Mouse (Mus musculus) brain, adult 2 months (tissue): ENCODE results near the gene Fcna.

Source experiments
- DNase-seq: peaks from one replicate; pipeline ENCODE4 v3.0.0; 2011; ENCODE audit warnings: low read depth, low spot score

Gene Fcna

DNA sequence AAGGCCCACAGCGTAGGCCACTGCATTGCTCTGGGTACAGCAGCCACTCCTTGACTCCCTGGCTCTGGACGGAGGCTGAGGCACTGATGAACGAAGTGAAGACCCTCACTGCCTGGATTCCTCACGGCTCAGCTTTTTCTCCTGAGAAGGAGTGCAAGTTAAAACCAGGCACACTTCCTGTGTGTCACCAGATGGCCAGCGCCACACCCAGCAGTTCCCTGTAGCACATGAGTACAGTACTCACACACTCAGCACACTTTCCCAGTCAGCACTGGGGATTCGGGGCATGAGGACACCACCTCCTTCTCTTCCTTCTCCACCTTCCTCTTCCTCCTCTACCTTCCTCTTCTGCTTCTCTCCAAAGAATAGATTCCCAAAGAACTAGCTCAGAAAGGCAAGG, at the start of gene Fcna:
TSS of gene Fcna (minus strand) at position 220 of the 400 bp plus-strand sequence.
- DNase-seq: no peak

DNA sequence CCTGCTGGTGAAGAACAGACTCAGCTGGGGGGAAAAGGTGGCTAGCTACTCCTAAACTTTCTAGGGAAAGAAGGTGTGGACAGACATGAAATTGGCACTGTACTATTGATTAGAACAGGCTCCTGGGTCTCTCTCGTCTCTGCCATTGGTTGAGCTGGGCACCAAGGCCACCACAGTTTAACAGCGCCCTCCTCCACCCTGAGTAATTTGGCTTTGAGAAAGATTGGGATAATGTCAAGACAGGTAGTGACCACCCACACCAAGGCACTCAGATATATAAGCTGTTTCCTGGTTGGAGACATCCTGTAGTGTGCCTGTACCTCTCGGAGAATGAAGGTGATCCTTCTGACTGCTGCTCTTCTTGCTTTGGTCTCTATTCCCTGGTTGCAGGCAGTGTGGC, 48.7 kb upstream of the Fcna start, which contains the start of gene Lcn6:
TSS of gene Lcn6 (plus strand) at position 301 of the 400 bp plus-strand sequence.
- no peak for DNase-seq

DNA sequence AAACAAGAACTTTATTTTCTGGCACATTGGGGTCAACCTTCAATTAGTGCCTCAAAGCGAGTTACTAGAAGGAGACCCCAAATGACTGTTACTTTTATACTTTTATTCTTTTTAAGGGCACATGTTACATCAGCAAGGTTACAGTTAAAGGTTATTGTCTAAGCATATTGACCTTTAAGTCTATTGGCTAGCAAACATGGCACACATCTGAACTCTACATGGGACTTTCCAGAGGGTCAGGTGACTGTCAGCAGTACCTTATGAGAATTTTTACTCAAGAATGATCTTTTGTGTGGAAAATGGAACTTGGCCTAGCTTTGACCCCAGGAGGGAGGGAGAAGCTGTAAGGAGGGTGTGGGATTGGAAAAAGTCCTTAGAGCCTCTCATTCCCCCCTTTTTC, 38.7 kb upstream of the Fcna start:
- no peak for DNase-seq

DNA sequence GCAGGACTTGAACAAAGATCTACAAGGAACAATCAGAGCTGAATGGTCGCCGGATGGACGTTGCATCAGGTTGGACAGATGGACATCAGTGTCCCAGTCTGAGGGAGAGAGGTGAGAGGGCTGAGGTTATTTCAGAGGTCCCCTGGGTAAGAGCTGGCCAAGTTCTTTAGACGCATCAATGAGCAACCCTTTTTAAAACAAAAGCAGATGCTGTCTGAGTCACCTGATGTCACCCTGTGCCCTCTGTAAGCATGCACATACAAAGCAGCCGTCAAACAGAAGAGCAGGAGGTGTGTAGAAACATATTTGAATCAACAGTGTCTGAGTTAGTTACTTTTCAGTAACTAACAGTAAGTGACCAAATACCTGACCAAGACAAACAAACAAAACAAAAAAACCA, 36.3 kb upstream of the Fcna start:
- DNase-seq: no peak

DNA sequence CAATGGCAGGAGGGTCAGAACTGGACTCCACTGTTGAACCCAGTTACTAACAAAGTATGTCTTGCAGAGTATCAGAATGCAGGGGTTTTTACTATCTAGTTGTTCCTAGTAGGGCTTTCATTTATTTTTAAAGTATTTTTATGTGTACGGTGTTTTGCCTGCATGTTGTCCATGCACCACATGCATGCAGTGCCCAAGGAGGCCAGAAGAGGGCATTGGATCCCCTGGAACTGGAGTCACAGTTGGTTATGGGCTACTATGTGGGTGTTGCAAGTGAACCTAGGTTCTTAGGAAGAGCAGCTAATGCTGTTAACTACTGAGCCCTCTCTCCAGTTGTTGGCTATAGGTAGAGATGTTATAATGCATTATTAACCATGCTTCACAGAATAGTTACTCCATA, 35.7 kb upstream of the Fcna start:
- peak; percentile 50 for DNase-seq

DNA sequence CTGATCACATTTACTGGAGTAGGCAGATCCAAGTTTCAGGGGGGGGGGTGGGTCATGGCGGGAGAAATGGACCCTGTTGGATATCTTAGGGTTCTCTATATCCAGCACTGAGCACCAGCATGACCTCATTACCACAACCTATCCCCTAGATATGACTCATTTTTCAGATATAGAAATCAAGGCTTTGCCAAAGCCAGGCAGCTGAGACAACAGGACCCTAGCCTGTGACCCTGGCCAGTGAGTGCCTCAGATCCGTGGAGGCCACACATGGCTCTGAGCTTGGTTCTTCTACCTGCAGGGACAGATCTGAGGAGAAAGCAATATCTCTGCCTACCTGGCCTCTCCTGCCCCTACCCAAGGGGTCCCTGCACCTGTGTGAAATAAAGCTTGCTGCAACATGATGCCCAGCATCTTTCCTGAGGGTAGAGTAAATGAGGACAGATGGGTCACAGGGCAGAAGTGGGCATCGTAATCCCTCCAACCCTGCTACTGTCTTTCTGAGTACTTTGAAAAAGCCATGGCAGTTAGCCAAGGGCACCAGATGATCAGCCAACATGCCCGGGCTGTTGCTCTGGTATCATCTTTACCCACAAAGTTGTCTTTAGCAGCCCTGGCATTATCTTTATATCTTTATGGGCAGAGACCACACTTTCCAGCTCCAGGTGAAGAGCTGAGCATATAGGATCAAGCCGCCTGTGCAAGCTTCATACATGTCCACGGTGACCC, 33.6 kb upstream of the Fcna start:
- no peak for DNase-seq

DNA sequence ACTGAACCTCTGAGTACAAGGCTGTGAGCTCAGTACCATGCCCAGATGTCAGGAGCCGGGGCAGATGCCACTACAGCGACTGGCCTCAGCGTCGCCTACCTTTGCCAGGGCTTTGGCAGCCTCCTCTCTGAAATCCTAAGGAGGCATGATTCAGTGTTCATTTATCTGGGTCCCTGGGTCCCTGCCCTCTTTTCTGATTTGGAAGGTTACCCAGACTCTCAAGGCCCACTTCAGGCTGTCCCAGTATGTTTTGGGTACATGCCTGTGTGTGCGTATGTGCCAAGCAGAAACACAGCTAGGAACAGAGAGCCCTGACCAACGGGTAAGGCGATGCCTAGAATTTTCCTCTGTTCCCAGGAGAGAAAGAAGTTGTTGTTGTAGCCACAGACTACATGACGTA, 32.4 kb upstream of the Fcna start:
- no peak for DNase-seq

DNA sequence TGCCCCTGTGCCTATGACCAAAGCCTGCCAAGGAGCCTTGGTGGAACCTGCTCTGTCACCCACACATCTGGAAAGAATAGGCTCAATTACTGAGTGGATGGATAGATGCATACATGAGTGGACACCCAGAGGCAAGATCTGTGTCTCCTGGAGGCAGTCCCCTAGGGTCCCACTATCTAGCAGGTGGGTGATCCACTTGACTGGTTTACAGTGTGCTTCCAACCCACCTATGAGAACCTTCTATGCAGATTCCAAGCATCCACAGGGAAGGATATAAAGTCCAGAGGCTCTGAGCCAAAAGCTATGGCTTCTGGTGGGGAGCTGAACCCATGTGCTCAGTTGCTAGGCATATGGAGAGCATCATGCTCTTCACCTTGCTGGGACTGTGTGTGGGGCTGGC, 29.8 kb upstream of the Fcna start, which contains the start of gene Lcn5:
TSS of gene Lcn5 (plus strand) at position 301 of the 400 bp plus-strand sequence.
- no peak for DNase-seq

DNA sequence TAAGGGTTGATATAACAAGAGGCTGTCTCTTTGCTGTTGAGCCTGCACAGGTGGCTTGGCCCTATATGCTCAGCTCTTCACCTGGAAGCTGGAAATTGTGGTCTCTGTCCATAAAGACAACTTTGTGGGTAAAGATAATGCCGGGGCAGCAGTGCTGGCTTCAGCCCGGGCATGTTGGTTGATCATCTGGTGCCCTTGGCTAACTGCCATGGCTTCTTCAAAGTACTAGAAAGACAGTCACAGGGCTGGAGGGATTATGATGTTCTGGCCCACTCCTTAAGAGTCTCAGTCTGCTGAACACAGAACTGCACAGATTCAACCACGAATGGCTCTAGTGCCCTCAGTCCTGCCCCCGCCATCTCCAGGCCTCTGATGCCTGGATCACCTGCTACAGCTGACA, 29.4 kb upstream of the Fcna start:
- peak; percentile 32 for DNase-seq

DNA sequence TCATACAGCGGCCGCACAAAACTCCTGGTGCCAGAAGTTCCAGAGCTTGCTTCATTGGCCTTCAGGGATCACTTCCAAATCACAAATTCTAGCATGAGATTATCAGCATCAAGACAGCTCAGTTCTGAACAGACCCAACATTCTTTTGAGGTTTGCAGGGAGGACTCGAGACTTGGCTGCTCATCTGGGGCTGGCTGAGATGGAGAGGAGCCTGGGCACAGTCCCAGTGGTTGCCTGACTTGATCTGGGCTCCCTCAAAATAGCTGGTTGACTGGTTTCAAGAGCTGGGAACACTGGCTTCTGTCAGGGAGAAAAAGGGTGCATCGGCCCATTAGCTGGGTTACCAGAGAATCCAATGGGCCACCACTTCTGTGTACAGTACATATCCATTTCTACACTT, 28.9 kb upstream of the Fcna start:
- DNase-seq: peak; percentile 17

DNA sequence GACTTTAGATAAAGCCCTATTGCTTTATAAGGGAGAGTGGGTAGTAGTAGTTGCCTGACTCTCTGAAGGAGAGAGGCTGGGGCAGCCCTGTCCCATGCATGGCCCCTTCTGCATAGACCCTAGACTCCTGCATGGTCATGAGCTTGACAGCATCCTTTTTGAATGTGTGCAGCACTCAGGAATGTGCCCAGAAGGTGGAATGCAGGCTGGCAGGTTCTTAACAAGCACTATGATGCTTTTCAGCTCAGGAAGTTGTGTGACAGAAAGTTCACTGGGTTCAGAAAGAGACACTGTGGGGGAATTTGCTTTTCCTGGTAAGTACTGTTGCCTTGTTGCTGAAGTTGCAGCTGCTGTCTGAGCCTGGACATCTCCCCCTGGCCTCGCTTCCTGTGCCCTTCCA, 26.7 kb upstream of the Fcna start:
- no peak for DNase-seq

DNA sequence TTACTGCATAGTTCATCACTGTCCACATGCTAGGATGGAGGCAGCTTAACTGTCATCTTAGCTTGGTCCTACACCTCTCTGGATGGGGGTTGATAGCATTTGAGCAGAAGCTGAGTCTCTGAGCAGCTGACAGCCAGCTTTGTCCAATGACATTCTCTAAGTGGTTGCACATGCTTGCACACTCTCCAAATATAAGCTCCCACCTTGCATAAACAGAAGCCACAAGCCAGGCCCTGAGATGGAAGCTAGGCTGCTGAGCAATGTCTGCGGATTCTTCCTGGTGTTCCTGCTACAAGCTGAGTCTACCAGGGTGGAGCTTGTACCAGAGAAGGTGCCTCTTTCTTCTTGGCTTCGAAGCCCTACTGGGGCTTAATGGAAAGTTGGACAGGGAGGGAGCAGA, 25.1 kb upstream of the Fcna start, which contains the start of gene Lcn8:
TSS of gene Lcn8 (plus strand) at position 219 of the 400 bp plus-strand sequence.
- no peak for DNase-seq

DNA sequence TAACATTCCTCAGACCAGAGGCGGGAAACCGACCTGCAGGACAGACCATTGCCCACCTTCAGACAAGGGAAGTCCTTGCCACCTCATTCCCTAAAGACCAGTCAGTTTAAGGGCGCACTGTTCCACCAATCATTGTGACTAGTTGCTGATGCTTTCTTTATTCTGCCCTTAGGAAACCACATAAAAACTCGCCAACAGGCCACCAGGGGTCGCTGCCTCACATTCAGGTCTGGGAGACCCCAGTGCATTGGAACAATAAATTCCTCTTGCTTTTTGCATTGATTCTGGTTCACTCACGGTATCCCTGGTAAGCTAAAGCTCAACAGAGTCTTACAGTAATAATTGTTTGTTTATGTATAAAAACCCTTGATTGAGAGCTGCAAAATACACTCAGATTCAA, 12.1 kb upstream of the Fcna start:
- DNase-seq: peak; percentile 31

DNA sequence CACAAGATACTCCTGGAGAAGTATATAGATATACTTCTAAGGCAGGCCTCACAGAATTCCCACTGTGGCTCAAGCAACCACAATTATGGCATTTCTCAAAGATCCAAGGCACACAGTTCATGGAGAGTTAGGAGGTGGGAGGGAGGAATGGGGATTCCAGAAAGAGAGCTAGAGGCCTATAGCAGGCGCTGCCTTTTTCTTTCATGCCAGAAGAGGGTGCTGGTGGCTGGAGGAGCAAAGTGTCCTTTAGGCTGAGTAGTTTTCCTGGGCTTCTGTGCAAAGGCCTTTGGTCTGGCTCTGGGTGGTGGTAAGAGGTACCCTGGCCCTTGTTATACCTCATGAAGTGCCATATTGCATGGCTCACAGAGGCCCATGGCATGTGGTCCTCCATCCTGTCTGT, 6.2 kb upstream of the Fcna start:
- DNase-seq: peak; percentile 27

DNA sequence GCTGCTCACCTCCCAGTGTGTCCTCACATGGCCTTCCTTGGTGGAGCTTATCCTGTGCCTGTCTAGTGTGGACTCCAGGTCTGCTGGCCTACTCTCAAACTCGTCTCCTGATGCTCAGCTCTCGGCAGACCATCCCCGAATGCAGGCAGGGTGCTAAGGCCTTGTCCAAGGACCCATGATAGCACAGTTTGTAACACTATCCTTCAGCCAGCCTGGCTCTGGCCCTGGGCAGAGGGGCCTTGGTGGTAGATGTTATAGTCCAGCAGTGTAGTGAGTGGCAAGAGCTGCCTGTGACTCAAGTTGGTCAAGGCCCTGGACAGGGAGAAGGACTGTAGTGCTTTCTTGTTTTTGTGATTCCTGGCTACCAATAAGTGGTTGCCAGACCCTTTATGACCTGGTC, 5.8 kb upstream of the Fcna start:
- no peak for DNase-seq

DNA sequence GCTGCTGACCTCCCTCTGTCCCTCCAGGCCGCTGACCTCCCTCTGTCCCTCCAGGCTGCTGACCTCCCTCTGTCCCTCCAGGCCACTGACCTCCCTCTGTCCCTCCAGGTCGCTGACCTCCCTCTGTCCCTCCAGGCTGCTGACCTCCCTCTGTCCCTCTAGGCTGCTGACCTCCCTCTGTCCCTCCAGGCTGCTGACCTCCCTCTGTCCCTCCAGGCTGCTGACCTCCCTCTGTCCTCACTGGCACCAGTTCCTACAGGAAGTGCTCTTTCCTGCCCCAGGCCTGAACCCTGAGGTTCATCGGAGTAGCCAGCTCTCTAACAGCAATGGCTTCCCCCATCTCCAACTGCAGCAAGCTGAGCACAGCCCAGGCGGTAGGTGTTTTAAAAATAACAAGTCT, 908 bp upstream of the Fcna start:
- DNase-seq: no peak

DNA sequence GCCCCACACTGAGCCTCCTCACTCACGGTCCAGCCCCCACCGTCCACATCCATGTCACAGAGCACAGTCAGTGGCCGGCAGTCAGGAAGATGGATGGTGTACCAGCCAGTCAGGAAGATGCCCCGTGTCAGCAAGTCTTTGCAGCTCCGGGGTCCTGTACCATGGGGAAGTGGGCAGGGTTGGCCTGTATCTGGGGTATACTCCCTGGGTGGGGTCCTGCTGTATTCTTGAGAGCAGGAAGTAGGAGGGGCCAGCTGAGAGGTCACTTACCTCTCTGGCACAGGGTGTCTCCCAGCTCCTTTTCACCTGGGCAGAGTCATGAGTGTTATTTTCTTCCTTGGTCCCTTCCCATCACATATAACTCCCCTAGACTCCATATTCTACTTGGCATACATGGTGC, 1.8 kb downstream of the Fcna start:
- DNase-seq: no peak

DNA sequence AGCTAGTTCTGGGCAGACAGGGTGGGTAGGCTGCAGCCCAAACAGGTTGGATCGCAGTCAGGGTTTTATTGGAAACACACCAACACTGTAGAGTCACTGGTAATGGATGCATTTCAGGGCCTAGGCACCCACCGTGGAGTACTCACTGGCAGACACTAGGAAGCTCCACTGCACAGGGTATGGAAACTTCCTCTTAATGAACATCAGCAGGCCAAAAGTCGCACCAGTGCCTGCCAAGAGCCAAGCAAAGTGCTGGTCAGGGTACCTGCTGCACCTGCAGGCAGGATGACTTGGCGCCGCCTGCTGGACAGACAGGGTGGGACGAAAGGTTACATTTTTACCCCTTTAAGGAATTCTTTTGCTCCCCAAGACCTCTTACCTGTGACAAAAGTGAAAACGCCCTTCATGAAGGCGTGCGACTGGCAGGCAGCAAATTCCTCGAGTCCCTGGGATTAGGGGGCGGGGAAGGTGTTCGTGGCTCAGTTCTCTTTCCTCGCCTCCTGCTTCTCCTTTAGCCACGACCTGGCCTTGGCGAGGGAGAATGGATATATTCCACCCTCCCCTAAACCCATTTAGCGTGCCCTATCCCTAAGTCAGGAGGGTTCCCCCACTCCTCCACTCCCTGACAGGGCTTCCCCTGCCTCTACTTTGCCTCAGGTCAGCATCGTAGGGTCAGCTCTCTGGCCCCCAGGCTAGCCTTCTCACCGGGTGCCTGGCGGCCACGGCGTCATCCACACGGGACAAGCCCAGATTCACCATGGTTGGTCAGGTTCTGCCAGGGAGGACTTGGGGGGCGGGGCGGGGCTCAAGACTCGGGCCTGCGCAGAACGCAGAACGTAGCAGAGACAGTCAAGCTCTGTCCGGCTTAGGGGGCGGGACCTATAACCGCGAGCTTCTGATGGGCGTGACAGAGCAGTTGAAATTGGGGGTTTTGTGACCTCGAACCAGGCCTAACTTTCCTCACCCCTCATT, 6.3 kb downstream of the Fcna start, which contains the start of gene Tmem141:
TSS of gene Tmem141 (minus strand) at position 777 of the 972 bp plus-strand sequence.
- peak; percentile 95 for DNase-seq

DNA sequence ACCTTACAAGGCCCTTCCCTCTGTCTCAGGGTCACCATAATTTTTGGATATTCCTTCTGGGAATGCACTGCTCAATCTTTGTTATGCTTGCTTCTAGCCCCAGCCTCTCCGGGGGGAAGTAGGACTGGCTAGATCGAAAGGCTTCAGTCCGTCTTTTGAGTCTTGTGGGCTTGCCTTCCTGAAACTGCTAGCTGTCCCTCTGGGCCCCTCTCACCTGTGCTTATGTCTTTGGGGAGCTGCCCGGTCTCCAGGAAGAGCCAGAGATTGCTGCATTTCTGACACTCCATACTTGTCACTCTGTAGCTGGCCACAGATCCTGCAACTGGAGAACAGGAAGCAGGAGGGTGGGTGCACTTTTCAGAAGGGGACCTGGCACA, 7.0 kb downstream of the Fcna start:
- DNase-seq: no peak

DNA sequence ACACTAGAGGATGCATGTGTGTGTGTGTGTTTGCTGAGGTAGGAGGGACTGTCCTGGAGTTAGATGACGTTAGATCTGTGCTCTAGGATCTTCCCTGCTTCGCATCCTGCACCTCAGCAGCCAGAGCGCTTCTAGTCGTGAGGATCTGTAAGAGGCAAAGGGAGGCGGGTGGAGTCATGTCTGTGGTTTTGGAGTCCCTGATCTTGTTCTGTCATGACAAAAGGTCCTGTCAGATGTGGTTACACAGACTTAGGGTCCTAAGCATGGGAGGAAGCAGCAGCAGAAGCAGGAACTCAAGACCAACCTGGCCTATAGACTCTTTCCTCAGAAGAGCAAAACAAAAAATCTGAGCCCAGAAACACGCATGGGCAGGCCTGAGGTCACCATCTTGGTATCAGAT, 7.4 kb downstream of the Fcna start:
- no peak for DNase-seq

DNA sequence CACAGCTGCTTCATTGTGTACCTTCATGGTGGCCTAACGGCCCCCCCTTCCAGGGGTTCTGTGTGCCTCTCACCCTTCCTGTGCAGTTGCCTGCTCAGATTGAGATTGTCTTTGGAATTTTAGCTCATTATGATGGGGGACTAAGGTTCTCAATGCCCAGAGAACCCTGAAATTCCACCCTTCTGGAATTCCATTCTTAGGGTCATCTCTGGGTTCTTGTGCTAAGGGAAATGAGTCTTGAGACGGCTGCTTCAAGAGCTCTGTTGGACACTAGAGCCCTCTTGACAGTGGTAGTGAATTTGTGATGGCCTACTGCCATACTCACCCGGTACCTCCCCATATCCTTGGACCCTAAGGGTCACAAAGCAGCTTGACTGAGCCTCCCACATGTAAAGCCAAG, 10.3 kb downstream of the Fcna start, which contains the start of gene Ccdc183:
TSS of gene Ccdc183 (minus strand) at position 101 of the 400 bp plus-strand sequence.
- DNase-seq: no peak

DNA sequence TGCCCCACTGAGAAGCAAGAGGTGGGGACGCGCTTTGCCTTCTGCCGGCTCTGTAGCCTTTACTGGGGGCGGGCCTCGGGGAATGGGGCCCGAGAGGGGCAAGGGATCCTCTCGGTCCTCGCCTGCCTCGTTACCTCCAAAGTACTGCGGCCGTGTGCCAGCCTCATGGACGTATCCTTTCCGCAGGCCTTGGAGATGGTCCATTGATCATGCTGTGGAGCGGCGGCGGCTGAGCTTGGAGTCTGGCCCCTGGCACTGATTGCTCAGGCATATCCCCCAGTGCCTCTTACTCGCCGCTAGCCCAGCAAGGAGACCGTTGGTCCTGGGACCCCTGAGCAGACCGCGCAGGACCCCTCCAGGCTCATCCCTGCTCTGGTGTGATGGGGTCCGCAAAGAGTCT, 11.4 kb downstream of the Fcna start:
- DNase-seq: no peak
